Mouse (Mus musculus) ES-E14 (cell line): ENCODE measurements around the gene Ankrd52. TPM values are rescaled to one million over a fixed set of nuclear protein-coding genes. Genes with fewer than 3 reads are reported as not detected.

ENCODE experiments used
- DNase-seq: peaks from one replicate; pipeline ENCODE4 v3.0.0-alpha.2; 2013; ENCODE audit warnings: low read depth, low spot score
- H3K27ac ChIP-seq: 2 replicates; pipeline ENCODE4 v1.5.1; 2012; ENCODE audit warnings: low read depth, mild to moderate bottlenecking, low read length, moderate library complexity, mixed read lengths; ENCODE audit not compliant: poor library complexity, insufficient read depth, severe bottlenecking
- H3K36me3 ChIP-seq: 2 replicates; pipeline ENCODE4 v1.6.1; 2012; ENCODE audit warnings: mild to moderate bottlenecking, low read length, moderate library complexity, mixed read lengths; ENCODE audit not compliant: control insufficient read depth, poor library complexity, insufficient read depth, severe bottlenecking
- H3K4me1 ChIP-seq, 2 experiments: fragments of 150-350 bp in 1 of 2; sonication (generic) in 1 of 2; 2 replicates each; pipeline ENCODE4 v1.6.1; 2012; ENCODE audit warnings: low read length in 2 of 2, mild to moderate bottlenecking in 1 of 2, mixed read lengths in 1 of 2; ENCODE audit not compliant: control insufficient read depth in 2 of 2, insufficient read depth in 2 of 2, poor library complexity in 1 of 2
- H3K4me3 ChIP-seq, 2 experiments: fragments of 150-350 bp in 1 of 2; sonication (generic) in 1 of 2; 2 replicates each; pipeline ENCODE4 v1.5.1; 2012; ENCODE audit warnings: low read length in 2 of 2, low read depth in 1 of 2, mild to moderate bottlenecking in 1 of 2, mixed read lengths in 1 of 2; ENCODE audit not compliant: insufficient read depth in 1 of 2, poor library complexity in 1 of 2, severe bottlenecking in 1 of 2
- H3K9ac ChIP-seq: 2 replicates; pipeline ENCODE4 v1.6.1; 2012; ENCODE audit warnings: low read depth, mild to moderate bottlenecking, low read length, mixed read lengths; ENCODE audit not compliant: poor library complexity, insufficient read depth, severe bottlenecking
- H3K9me3 ChIP-seq: fragments of 150-350 bp; sonication (generic); 2 replicates; pipeline ENCODE4 v1.6.1; 2012; ENCODE audit warnings: low read depth, mild to moderate bottlenecking, low read length; ENCODE audit not compliant: control insufficient read depth, insufficient read depth
- CHD2 ChIP-seq: IDR thresholded peaks from 2 replicates; pipeline ENCODE4 v1.6.1; 2014; ENCODE audit warnings: mild to moderate bottlenecking, low read depth, low read length, inconsistent platforms
- HCFC1 ChIP-seq: IDR thresholded peaks from 2 replicates; pipeline ENCODE4 v1.6.1; 2012; ENCODE audit warnings: low read length, inconsistent platforms, borderline replicate concordance; ENCODE audit not compliant: insufficient read depth
- MAFK ChIP-seq: IDR thresholded peaks from 2 replicates; pipeline ENCODE4 v1.6.1; 2014; ENCODE audit warnings: mild to moderate bottlenecking, low read depth, low read length, inconsistent platforms; ENCODE audit not compliant: insufficient read depth
- ZC3H11A ChIP-seq: IDR thresholded peaks from 2 replicates; pipeline ENCODE4 v1.6.1; 2012; ENCODE audit warnings: low read depth, mild to moderate bottlenecking, inconsistent platforms, low read length, borderline replicate concordance
- ZNF384 ChIP-seq: IDR thresholded peaks from 2 replicates; pipeline ENCODE4 v1.6.1; 2012; ENCODE audit warnings: low read depth, low read length, inconsistent platforms
- in situ Hi-C, 2 experiments: fragments of 600-800 bp; cut with MboI; formaldehyde crosslinking; loops; one replicate each; pipeline ENCODE4 v1.15.1; 2025; ENCODE audit warnings: low sequenced_read_pairs in 2 of 2, inconsistent platforms in 1 of 2; ENCODE audit not compliant: unreplicated experiment in 2 of 2
- total RNA-seq: library from RNA; depleted of rRNA; stranded (reverse); fragments of 300-350 nt; gene quantifications from 2 replicates; pipeline ENCODE4 v1.2.3, GENCODE M21; 2012

Gene Ankrd52
- total RNA-seq, 1 experiment, result 11.4 TPM

DNA sequence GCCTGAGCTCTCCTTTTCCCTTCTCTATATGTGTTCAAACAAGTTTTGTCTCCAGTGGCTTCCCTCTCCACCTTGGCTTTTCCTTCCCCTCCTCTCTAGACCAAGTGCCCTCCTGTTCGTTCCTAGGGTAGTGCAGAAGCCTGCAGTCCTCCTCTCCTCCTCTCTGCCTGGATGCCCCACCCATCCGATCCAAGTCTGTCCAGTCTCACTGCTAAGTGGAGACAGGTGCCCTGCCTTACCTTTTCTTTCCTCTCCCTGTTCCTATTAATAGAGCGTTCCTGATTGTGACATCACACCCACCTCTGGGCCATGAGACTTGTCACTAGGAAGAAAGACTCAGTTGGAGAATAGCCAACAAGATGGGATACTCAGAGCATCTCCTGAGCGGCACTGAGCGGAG lies 37.9 kb downstream of the Ankrd52 start:
- TF ChIP-seq CHD2, result no peak
- no peak for TF ChIP-seq HCFC1
- no peak for TF ChIP-seq MAFK
- no peak for TF ChIP-seq ZNF384
- no peak for TF ChIP-seq ZC3H11A
- no peak for DNase-seq
- Histone ChIP-seq H3K27ac (no peak overlapping the region), H3K9me3 (no peaks in the 10 kb centered on the region), H3K4me1 (peaks cover 4 to 5% of the 10 kb centered on the region in 2 experiments; a peak in 2 of 4 replicates), H3K36me3 (peaks cover 19% of the 10 kb centered on the region), H3K4me3 (no peak overlapping the region), H3K9ac (no peak overlapping the region)
- in situ Hi-C loops, result no loop called here

DNA sequence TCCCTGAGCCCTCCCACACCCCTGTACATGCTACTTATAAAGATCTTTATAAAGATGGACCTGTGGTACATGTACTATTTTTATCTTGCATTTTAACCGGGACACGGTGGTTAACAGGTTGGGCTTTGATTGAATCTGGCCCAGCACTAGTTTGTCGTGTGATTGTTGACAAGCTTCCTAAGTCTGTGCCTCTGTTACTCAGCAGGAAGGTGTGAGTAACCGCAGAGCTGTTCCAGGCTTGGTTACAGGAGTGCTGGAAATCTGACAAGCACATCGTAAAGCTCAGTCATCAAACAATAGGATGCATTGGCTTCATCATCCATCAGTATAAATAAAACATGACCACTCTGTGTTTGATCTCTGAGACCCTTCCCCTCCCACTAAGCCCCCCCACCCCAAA lies 45.5 kb downstream of the Ankrd52 start:
- peaks cover 11% of the 10 kb centered on the region for H3K36me3 ChIP-seq
- in situ Hi-C loops, result no loop called here
- H3K9me3 ChIP-seq, result no peaks in the 10 kb centered on the region
- DNase-seq, result no peak
- TF ChIP-seq ZC3H11A (no peak), MAFK (no peak), ZNF384 (no peak), HCFC1 (no peak), CHD2 (no peak)
- peaks cover 2 to 4% of the 10 kb centered on the region in 2 experiments; a peak in 3 of 4 replicates for H3K4me1 ChIP-seq
- no peak overlapping the region for H3K9ac ChIP-seq
- H3K27ac ChIP-seq, result no peak overlapping the region
- H3K4me3 ChIP-seq, result no peak overlapping the region

DNA sequence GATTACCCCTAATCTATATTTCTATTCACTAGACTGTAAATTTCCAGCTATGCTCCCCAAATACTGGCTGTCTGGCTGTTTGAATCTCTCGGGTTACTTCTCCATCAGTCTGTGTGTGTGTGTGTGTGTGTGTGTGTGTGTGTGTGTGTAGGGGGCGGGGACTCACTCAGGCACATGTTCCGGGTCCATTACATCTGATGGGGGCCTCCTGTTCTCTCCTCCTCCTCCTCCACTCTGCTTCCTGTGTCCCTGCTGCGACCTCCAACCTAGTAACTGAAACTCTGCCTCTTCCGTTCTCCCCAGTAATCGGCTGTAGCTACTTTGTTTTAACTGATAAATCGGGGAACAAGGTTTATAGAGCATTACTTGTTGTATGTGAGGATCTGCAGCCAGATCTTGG lies 47.7 kb downstream of the Ankrd52 start:
- Histone ChIP-seq H3K9ac (no peak overlapping the region; the same call in 1 of the 2 replicates), H3K4me1 (peaks cover 0 to 4% of the 10 kb centered on the region in 2 experiments; a peak in 2 of 4 replicates), H3K27ac (no peak overlapping the region), H3K36me3 (peaks cover 16% of the 10 kb centered on the region), H3K9me3 (no peaks in the 10 kb centered on the region), H3K4me3 (no peak overlapping the region)
- no peak for DNase-seq
- in situ Hi-C loops, result no loop called here
- TF ChIP-seq ZNF384, result no peak
- no peak for TF ChIP-seq MAFK
- no peak for TF ChIP-seq HCFC1
- TF ChIP-seq CHD2, result no peak
- TF ChIP-seq ZC3H11A, result no peak

DNA sequence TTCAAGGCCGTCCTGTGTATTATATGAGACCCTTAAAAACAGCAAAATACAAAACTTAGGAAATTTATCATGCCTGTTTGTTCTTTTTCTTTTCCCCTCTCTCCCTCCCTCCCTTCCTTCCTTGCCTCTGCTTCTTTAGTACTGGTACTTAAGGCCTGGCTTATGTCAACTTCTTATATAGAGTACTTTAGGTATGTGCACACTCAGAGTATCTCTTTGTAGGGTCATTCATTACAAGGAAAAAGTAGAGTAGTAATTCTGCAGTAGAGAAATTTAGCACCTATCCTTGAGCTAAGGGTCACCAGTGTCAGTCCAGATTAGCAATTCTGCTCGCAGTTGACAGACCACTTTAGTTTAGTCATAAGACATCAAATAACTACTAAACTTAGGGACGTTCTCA lies 48.3 kb downstream of the Ankrd52 start:
- no peak for DNase-seq
- peaks cover 0 to 4% of the 10 kb centered on the region in 2 experiments; a peak in 2 of 4 replicates for H3K4me1 ChIP-seq
- in situ Hi-C loops, result no loop called here
- TF ChIP-seq ZC3H11A (no peak), ZNF384 (no peak), HCFC1 (no peak), CHD2 (no peak), MAFK (no peak)
- no peaks in the 10 kb centered on the region for H3K9me3 ChIP-seq
- H3K9ac ChIP-seq, result no peak overlapping the region
- H3K36me3 ChIP-seq, result peaks cover 18% of the 10 kb centered on the region
- H3K4me3 ChIP-seq, result no peak overlapping the region
- no peak overlapping the region for H3K27ac ChIP-seq

DNA sequence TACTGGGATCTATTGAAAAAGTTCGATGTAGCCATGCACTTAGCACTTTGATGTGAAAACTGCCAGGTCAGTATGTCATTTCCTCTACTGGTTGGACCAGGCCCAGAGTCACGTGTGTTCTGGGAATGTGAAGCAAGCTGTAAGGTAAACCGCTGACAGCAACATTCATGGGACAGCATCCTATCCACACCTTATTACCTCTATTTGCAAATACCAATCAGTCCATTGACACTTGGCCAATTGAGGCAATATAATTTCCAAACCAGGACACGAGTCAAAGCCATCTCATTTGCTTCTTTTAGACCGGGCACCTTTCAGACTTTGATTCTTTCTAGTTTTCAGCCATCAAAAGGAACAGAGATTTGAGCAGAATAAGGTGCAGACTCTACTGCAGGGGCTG lies 52.1 kb downstream of the Ankrd52 start:
- H3K36me3 ChIP-seq, result peaks cover 12% of the 10 kb centered on the region
- H3K4me3 ChIP-seq, result no peak overlapping the region
- TF ChIP-seq HCFC1 (no peak), MAFK (no peak), ZNF384 (no peak), ZC3H11A (no peak), CHD2 (no peak)
- no peak for DNase-seq
- no peak overlapping the region for H3K9ac ChIP-seq
- H3K27ac ChIP-seq, result no peak overlapping the region
- no peaks in the 10 kb centered on the region for H3K9me3 ChIP-seq
- in situ Hi-C loops, result no loop called here
- peaks cover 0 to 4% of the 10 kb centered on the region in 2 experiments; a peak in 1 of 4 replicates for H3K4me1 ChIP-seq
